Mouse (Mus musculus): ENCODE results near the gene Ikzf3. TPM values are rescaled to one million over a fixed set of nuclear protein-coding genes. Genes with fewer than 3 reads are reported as not detected.

Ikzf3 gene
- polyA plus RNA-seq, 1 experiment from 2014 or later = 0.13 TPM

GRCm38 (mm10) chr11:98456545-98456944 is 89.3 kb downstream of the Ikzf3 start:
- 0 out of 2 replicates have a peak overlapping the region, but pooled peaks have one; percentile 70 for H3K4me3 ChIP-seq
- no peak for ATAC-seq (ENCODE audit: extremely low read depth, insufficient number of reproducible peaks, low FRiP score, low TSS enrichment)
- no peaks in the 10 kb centered on the region for H3K36me3 ChIP-seq
- no peak overlapping the region for H3K27ac ChIP-seq (replicated peaks)
- no peak overlapping the region for H3K4me2 ChIP-seq
- H3K27me3 ChIP-seq (replicated peaks) = peaks cover 60% of the 10 kb centered on the region
- peaks cover 12% of the 10 kb centered on the region for H3K4me1 ChIP-seq
- no peaks in the 10 kb centered on the region for H3K9me3 ChIP-seq
- H3K9ac ChIP-seq = no peak overlapping the region
- 72% methylated on average over 5 of the region's 5 CpGs for WGBS

- H3K4me3 ChIP-seq = no peak overlapping the region
- no peak overlapping the region for H3K9ac ChIP-seq
- H3K4me2 ChIP-seq = no peak overlapping the region
- H3K4me1 ChIP-seq = peaks cover 12% of the 10 kb centered on the region
- ATAC-seq (ENCODE audit: extremely low read depth, insufficient number of reproducible peaks, low FRiP score, low TSS enrichment) = no peak
- no peaks in the 10 kb centered on the region for H3K9me3 ChIP-seq
- H3K27ac ChIP-seq (replicated peaks) = no peak overlapping the region
- no peaks in the 10 kb centered on the region for H3K36me3 ChIP-seq
- H3K27me3 ChIP-seq (replicated peaks) = peaks cover 52% of the 10 kb centered on the region
- WGBS = 77% methylated on average over 4 of the region's 4 CpGs
Observed at GRCm38 (mm10) chr11:98455484-98455883, 90.3 kb downstream of the Ikzf3 start.

- H3K9ac ChIP-seq = no peak overlapping the region
- H3K27ac ChIP-seq (replicated peaks) = no peak overlapping the region
- no peak overlapping the region for H3K4me2 ChIP-seq
- H3K36me3 ChIP-seq = no peaks in the 10 kb centered on the region
- no peaks in the 10 kb centered on the region for H3K9me3 ChIP-seq
- peaks cover 26% of the 10 kb centered on the region for H3K4me1 ChIP-seq
- no peak for ATAC-seq (ENCODE audit: extremely low read depth, insufficient number of reproducible peaks, low FRiP score, low TSS enrichment)
- H3K27me3 ChIP-seq (replicated peaks) = peaks cover 60% of the 10 kb centered on the region
- H3K4me3 ChIP-seq = no peak overlapping the region
- 68% methylated on average over 20 of the region's 20 CpGs for WGBS
Observed at GRCm38 (mm10) chr11:98449921-98450771, 95.7 kb downstream of the Ikzf3 start.

GRCm38 (mm10) chr11:98449419-98449818 is 96.4 kb downstream of the Ikzf3 start:
- H3K4me2 ChIP-seq = no peak overlapping the region
- no peak overlapping the region for H3K9ac ChIP-seq
- no peaks in the 10 kb centered on the region for H3K9me3 ChIP-seq
- peaks cover 55% of the 10 kb centered on the region for H3K27me3 ChIP-seq (replicated peaks)
- no peak overlapping the region for H3K4me3 ChIP-seq
- H3K27ac ChIP-seq (replicated peaks) = no peak overlapping the region
- H3K4me1 ChIP-seq = peaks cover 26% of the 10 kb centered on the region
- no peak for ATAC-seq (ENCODE audit: extremely low read depth, insufficient number of reproducible peaks, low FRiP score, low TSS enrichment)
- WGBS = 86% methylated on average over 3 of the region's 3 CpGs
- H3K36me3 ChIP-seq = no peaks in the 10 kb centered on the region

GRCm38 (mm10) chr11:98448191-98448790 is 97.5 kb downstream of the Ikzf3 start:
- Histone ChIP-seq H3K27me3 (replicated peaks) (peaks cover 48% of the 10 kb centered on the region), H3K27ac (replicated peaks) (no peak overlapping the region), H3K9ac (no peak overlapping the region), H3K4me2 (peak overlapping the region; percentile 65; the same call in 1 of the 2 replicates), H3K4me1 (peaks cover 26% of the 10 kb centered on the region), H3K36me3 (no peaks in the 10 kb centered on the region), H3K4me3 (peak overlapping the region; percentile 38; the same call in 1 of the 2 replicates), H3K9me3 (0 out of 2 replicates have a peak, but pooled peaks cover 3% of the 10 kb centered on the region)
- ATAC-seq (ENCODE audit: extremely low read depth, insufficient number of reproducible peaks, low FRiP score, low TSS enrichment) = no peak
- WGBS = 44% methylated on average over 13 of the region's 13 CpGs

GRCm38 (mm10) chr11:98447475-98447834 is 98.4 kb downstream of the Ikzf3 start:
- Histone ChIP-seq H3K4me2 (peak overlapping the region; percentile 65), H3K27me3 (replicated peaks) (peaks cover 41% of the 10 kb centered on the region), H3K4me1 (peaks cover 26% of the 10 kb centered on the region), H3K9ac (peak overlapping the region; percentile 54; the same call in 1 of the 2 replicates), H3K9me3 (0 out of 2 replicates have a peak, but pooled peaks cover 3% of the 10 kb centered on the region), H3K4me3 (peak overlapping the region; percentile 38), H3K36me3 (no peaks in the 10 kb centered on the region), H3K27ac (replicated peaks) (no peak overlapping the region)
- no peak for ATAC-seq (ENCODE audit: extremely low read depth, insufficient number of reproducible peaks, low FRiP score, low TSS enrichment)
- 13% methylated on average over 7 of the region's 7 CpGs for WGBS

GRCm38 (mm10) chr11:98446562-98447474 is 99.0 kb downstream of the Ikzf3 start:
- Histone ChIP-seq H3K27ac (replicated peaks) (0 out of 2 replicates have a peak overlapping the region, but pooled peaks have one; percentile 6), H3K9ac (peak overlapping the region; percentile 54; the same call in 1 of the 2 replicates), H3K36me3 (no peaks in the 10 kb centered on the region), H3K4me1 (peaks cover 26% of the 10 kb centered on the region), H3K4me3 (peak overlapping the region; percentile 38), H3K27me3 (replicated peaks) (peaks cover 41% of the 10 kb centered on the region), H3K9me3 (0 out of 2 replicates have a peak, but pooled peaks cover 3% of the 10 kb centered on the region), H3K4me2 (peak overlapping the region; percentile 65)
- WGBS = 4% methylated on average over 33 of the region's 33 CpGs
- ATAC-seq (ENCODE audit: extremely low read depth, insufficient number of reproducible peaks, low FRiP score, low TSS enrichment) = peak; percentile 28; the same call in 1 of the 2 replicates

- H3K9me3 ChIP-seq = 0 out of 2 replicates have a peak, but pooled peaks cover 3% of the 10 kb centered on the region
- peak within 1 kb of the TSS; percentile 65 for H3K4me2 ChIP-seq
- H3K36me3 ChIP-seq = no peaks in the 10 kb centered on the region
- peaks cover 41% of the 10 kb centered on the region for H3K27me3 ChIP-seq (replicated peaks)
- no peak for ATAC-seq (ENCODE audit: extremely low read depth, insufficient number of reproducible peaks, low FRiP score, low TSS enrichment)
- peaks cover 26% of the 10 kb centered on the region for H3K4me1 ChIP-seq
- H3K27ac ChIP-seq (replicated peaks) = 0 out of 2 replicates have a peak within 1 kb of the TSS, but pooled peaks have one; percentile 6
- peak within 1 kb of the TSS; percentile 54; the same call in 1 of the 2 replicates for H3K9ac ChIP-seq
- WGBS = 27% methylated on average over 5 of the region's 5 CpGs
- peak within 1 kb of the TSS; percentile 38 for H3K4me3 ChIP-seq
Observed at GRCm38 (mm10) chr11:98446213-98446561, 99.6 kb downstream of the Ikzf3 start, which contains the start of gene Grb7. Grb7 (plus strand) TSS chr11:98446394.

- peaks cover 26% of the 10 kb centered on the region for H3K4me1 ChIP-seq
- H3K4me2 ChIP-seq = no peak overlapping the region
- no peak overlapping the region for H3K27ac ChIP-seq (replicated peaks)
- no peak overlapping the region for H3K4me3 ChIP-seq
- 61% methylated on average over 4 of the region's 4 CpGs for WGBS
- no peak overlapping the region for H3K9ac ChIP-seq
- H3K9me3 ChIP-seq = 0 out of 2 replicates have a peak, but pooled peaks cover 3% of the 10 kb centered on the region
- peaks cover 41% of the 10 kb centered on the region for H3K27me3 ChIP-seq (replicated peaks)
- no peak for ATAC-seq (ENCODE audit: extremely low read depth, insufficient number of reproducible peaks, low FRiP score, low TSS enrichment)
- H3K36me3 ChIP-seq = no peaks in the 10 kb centered on the region
Observed at GRCm38 (mm10) chr11:98445679-98446078, 100.2 kb downstream of the Ikzf3 start.

- 0 out of 2 replicates have a peak, but pooled peaks cover 3% of the 10 kb centered on the region for H3K9me3 ChIP-seq
- H3K27me3 ChIP-seq (replicated peaks) = peaks cover 41% of the 10 kb centered on the region
- no peak overlapping the region for H3K4me2 ChIP-seq
- no peak overlapping the region for H3K27ac ChIP-seq (replicated peaks)
- no peak for ATAC-seq (ENCODE audit: extremely low read depth, insufficient number of reproducible peaks, low FRiP score, low TSS enrichment)
- 33% methylated on average over 1 of the region's 1 CpGs for WGBS
- peaks cover 26% of the 10 kb centered on the region for H3K4me1 ChIP-seq
- H3K36me3 ChIP-seq = no peaks in the 10 kb centered on the region
- no peak overlapping the region for H3K9ac ChIP-seq
- H3K4me3 ChIP-seq = no peak overlapping the region
Observed at GRCm38 (mm10) chr11:98445238-98445637, 100.6 kb downstream of the Ikzf3 start.

Data from heart, embryonic 13.5 days (tissue).